Mouse (Mus musculus) hindbrain, embryonic 15.5 days (tissue): ENCODE measurements around the gene Prkrip1. TPM values are rescaled to one million over a fixed set of nuclear protein-coding genes. Genes with fewer than 3 reads are reported as not detected.

Experiments used
- ATAC-seq: fragments of 200-750 bp; cut with Nextera tagmentation; 2 replicates; pipeline ENCODE4 v1.8.0; 2017; ENCODE audit warnings: low read depth, moderate number of reproducible peaks, moderate TSS enrichment; ENCODE audit not compliant: low FRiP score
- H3K27ac ChIP-seq: fragments of 300-500 bp; sonication (generic); replicated peaks from 2 replicates; pipeline ENCODE4 v1.5.1; 2015; ENCODE audit warnings: mild to moderate bottlenecking, inconsistent platforms
- H3K27me3 ChIP-seq: fragments of 300-500 bp; sonication (generic); 2 replicates; pipeline ENCODE4 v1.6.1; 2015; ENCODE audit warnings: control low read depth, inconsistent platforms
- H3K36me3 ChIP-seq: fragments of 300-500 bp; sonication (generic); 2 replicates; pipeline ENCODE4 v1.6.1; 2015; ENCODE audit warnings: control low read depth, inconsistent platforms
- H3K4me1 ChIP-seq: fragments of 300-500 bp; sonication (generic); replicated peaks from 2 replicates; pipeline ENCODE4 v1.6.1; 2015; ENCODE audit warnings: control low read depth, inconsistent platforms
- H3K4me2 ChIP-seq: fragments of 300-500 bp; sonication (generic); 2 replicates; pipeline ENCODE4 v1.6.1; 2015; ENCODE audit warnings: moderate library complexity, mild to moderate bottlenecking, inconsistent platforms
- H3K4me3 ChIP-seq: fragments of 300-500 bp; sonication (generic); 2 replicates; pipeline ENCODE4 v1.5.1; 2015; ENCODE audit warnings: mild to moderate bottlenecking, inconsistent platforms
- H3K9ac ChIP-seq: fragments of 300-500 bp; sonication (generic); 2 replicates; pipeline ENCODE4 v1.6.1; 2015; ENCODE audit warnings: inconsistent platforms
- H3K9me3 ChIP-seq: fragments of 300-500 bp; sonication (generic); 2 replicates; pipeline ENCODE4 v1.6.1; 2016; ENCODE audit warnings: control low read depth, inconsistent platforms
- WGBS: fragments of 180-500 bp; shearing (Covaris S2); methylation state at CpG from one replicate; pipeline ENCODE4 v1.1.7; 2015; 5-methylcytosine and 5-hydroxymethylcytosine counted together
- polyA plus RNA-seq: library from polyadenylated mRNA; unstranded; fragments of >200 nt; fragmentation: Nextera tagmentation; extraction: Ambion mirVana; gene quantifications from 2 replicates; pipeline ENCODE4 v1.2.1, GENCODE M21; 2015

The Prkrip1 gene
- 60.6 and 61.2 TPM in 2 replicates for polyA plus RNA-seq

DNA sequence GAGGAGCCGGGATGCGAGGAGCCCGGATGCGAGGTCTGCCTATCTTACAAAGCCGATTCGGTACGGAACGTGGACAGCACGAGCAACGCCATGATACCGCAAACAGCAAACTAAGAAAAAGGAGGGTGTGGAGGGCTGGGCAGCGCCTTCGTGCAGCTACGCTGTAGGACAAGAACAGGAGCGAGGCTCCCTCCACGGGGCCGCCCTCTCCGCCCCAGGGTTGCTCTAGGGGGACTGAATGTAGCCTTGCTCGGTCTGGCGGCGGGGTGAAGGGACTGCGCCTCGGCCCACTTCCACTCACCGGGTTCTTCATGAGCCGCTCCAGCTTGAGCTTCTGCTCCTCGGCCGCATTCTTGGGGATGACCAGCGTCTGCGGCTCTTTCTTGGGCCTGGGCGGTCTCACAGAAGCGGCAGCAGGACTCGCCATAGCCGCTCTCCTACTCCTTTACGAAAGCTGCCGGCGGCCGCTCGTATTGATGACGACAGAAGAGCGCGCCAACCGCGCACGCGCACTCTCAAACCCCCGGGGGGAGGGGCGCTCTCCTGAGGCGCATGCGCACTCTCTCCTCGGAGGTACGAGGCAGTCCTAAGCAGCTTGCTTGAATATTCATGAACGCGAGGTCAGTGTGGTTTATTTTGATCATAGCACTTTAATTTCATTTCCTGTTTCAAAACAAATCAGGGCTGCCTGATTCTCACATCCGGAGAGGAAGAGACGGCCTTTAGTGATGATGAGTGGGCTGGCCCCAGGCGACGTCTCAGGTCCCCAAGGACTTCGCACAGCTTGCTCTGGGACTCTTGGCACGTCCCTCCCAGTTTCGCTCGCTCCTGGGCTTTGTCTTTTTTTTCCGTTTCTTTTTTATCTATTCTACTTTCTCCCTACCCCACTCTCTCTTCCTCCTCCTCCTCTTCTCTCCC lies at the start of gene Prkrip1:
Gene Prkrip1, minus strand, starts transcription at position 490 of the 918 bp plus-strand sequence.
- H3K27me3 ChIP-seq, result no peaks in the 10 kb centered on the region
- H3K27ac ChIP-seq, result peak within 1 kb of the TSS; percentile 86
- H3K4me1 ChIP-seq, result peaks cover 14% of the 10 kb centered on the region
- peak; percentile 90 for ATAC-seq
- H3K9ac ChIP-seq, result peak within 1 kb of the TSS; percentile 85
- peak within 1 kb of the TSS; percentile 81 for H3K4me2 ChIP-seq
- peak within 1 kb of the TSS; percentile 91 for H3K4me3 ChIP-seq
- WGBS, result under 1% methylated on average over 62 of the region's 62 CpGs
- H3K36me3 ChIP-seq, result peaks cover 32% of the 10 kb centered on the region
- no peaks in the 10 kb centered on the region for H3K9me3 ChIP-seq

- Histone ChIP-seq H3K27me3 (no peaks in the 10 kb centered on the region), H3K27ac (no peak overlapping the region), H3K9me3 (no peaks in the 10 kb centered on the region), H3K9ac (no peak overlapping the region), H3K4me3 (no peak overlapping the region), H3K4me2 (no peak overlapping the region), H3K4me1 (peaks cover 12% of the 10 kb centered on the region), H3K36me3 (no peaks in the 10 kb centered on the region)
- WGBS, result 67% methylated on average over 6 of the region's 6 CpGs
- ATAC-seq, result no peak
Measured at GRCm38 (mm10) chr5:136248441-136248840, 49.7 kb upstream of the Prkrip1 start.

DNA sequence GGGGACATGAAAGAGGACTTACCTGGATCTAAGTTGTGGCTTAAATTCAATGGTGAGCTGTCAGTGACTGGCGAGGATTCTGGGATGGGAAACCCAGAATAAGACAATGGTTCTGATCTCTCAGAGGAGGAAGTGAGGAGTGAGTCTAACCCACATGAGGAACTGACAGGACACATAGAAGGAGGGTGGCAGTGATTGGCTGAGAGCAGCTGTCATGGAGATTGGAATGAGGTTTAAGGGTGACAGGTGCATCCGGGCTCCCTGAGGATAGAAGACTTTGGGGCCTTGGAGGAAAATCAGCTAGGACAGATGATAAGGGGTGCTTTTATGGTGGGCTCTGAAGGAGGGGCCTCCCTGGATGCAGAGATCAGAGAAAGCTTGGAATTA lies 47.7 kb upstream of the Prkrip1 start, which contains the start of gene Sh2b2:
Gene Sh2b2, minus strand, starts transcription at position 105 of the 387 bp plus-strand sequence.
- no peak for ATAC-seq
- no peaks in the 10 kb centered on the region for H3K9me3 ChIP-seq

DNA sequence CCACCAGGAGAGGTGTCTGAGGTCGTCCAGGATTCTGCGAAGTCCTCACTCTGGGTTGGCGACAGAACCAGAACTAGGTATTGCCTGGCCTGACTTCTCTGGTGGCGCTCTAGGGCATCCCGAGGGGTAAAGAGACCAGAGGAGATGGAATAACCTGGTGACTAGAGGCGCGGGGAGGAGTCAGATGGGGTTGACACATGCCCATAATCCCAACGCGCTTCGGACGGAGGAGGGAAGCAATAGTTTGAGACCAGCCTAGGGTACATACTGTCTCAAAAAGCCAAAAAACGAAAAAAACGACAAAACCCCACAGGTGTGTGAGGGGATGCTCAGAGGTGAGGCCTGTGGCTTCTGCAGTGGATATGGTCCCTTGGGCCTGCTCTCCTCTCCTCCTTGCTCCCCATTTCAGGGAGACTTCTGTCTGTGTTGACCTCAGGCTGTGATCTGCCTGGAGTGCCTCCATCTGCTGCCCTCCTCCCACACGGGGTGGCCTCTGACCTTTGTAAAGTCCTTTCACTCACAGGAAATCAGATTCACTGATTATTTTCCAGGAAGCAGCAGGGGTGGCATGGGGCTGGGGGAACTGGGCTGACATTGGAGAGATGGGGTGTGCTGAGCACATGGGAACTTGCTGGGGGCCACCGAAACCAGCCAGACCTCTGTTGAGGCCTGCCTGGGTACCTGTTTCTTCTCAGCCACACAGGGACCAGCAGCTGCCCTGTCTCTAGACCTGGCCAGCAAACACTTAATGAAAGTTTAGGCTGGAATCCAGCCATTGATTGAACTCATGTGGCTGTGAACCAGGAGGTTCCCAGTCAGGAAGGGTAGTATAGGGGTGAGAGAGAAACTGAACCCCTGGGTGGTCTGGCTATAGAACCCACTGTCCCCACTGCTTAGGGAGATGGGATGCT lies 47.0 kb upstream of the Prkrip1 start:
- Histone ChIP-seq H3K9ac (peak overlapping the region; percentile 57), H3K27ac (peak overlapping the region; percentile 87), H3K4me2 (peak overlapping the region; percentile 82), H3K4me3 (peak overlapping the region; percentile 80), H3K4me1 (peaks cover 33% of the 10 kb centered on the region), H3K9me3 (no peaks in the 10 kb centered on the region), H3K27me3 (no peaks in the 10 kb centered on the region), H3K36me3 (no peaks in the 10 kb centered on the region)
- ATAC-seq, result no peak; the same call in none of the 2 replicates
- WGBS, result 12% methylated on average over 15 of the region's 15 CpGs

More for the DNA sequence above, 47.7 kb upstream of the Prkrip1 start, which contains the start of gene Sh2b2:
- H3K4me3 ChIP-seq, result peak within 1 kb of the TSS; percentile 80
- no peaks in the 10 kb centered on the region for H3K27me3 ChIP-seq
- peak within 1 kb of the TSS; percentile 82 for H3K4me2 ChIP-seq
- H3K4me1 ChIP-seq, result peaks cover 29% of the 10 kb centered on the region
- peak within 1 kb of the TSS; percentile 87 for H3K27ac ChIP-seq
- H3K36me3 ChIP-seq, result no peaks in the 10 kb centered on the region
- peak within 1 kb of the TSS; percentile 57 for H3K9ac ChIP-seq
- 84% methylated on average over 2 of the region's 2 CpGs for WGBS

GRCm38 (mm10) chr5:136244762-136245540 lies 46.2 kb upstream of the Prkrip1 start:
- H3K36me3 ChIP-seq, result no peaks in the 10 kb centered on the region
- peak overlapping the region; percentile 82 for H3K4me2 ChIP-seq
- no peaks in the 10 kb centered on the region for H3K9me3 ChIP-seq
- H3K4me3 ChIP-seq, result peak overlapping the region; percentile 80
- H3K27me3 ChIP-seq, result no peaks in the 10 kb centered on the region
- H3K27ac ChIP-seq, result peak overlapping the region; percentile 87
- under 1% methylated on average over 48 of the region's 57 CpGs for WGBS
- peak overlapping the region; percentile 90 for H3K9ac ChIP-seq
- peaks cover 33% of the 10 kb centered on the region for H3K4me1 ChIP-seq
- ATAC-seq, result peak; percentile 84

GRCm38 (mm10) chr5:136243851-136244761 lies 45.3 kb upstream of the Prkrip1 start:
- peaks cover 33% of the 10 kb centered on the region for H3K4me1 ChIP-seq
- no peaks in the 10 kb centered on the region for H3K27me3 ChIP-seq
- peak overlapping the region; percentile 82 for H3K4me2 ChIP-seq
- H3K27ac ChIP-seq, result peak overlapping the region; percentile 87
- no peaks in the 10 kb centered on the region for H3K36me3 ChIP-seq
- H3K9me3 ChIP-seq, result no peaks in the 10 kb centered on the region
- peak overlapping the region; percentile 90 for H3K9ac ChIP-seq
- peak; percentile 52 for ATAC-seq
- peak overlapping the region; percentile 80 for H3K4me3 ChIP-seq
- WGBS, result under 1% methylated on average over 58 of the region's 67 CpGs

DNA sequence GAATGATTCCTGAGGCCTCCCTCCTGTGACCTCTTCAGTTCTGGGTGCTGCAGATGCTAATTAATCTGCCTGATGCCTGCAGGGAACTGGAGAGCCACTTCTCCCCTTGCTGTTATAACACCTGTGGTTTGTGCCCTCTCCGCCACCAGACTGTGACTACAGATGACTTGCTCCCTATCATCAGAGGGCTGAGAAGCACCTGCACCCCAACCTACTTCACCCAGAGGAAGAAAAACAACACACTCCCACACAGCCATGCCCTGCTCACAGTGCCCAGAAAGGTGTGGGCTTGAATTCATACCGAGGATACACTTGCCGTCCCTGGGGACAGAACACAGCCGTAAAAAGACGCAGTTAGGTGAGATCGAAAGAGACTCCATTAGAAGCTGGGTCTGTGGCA lies 42.4 kb upstream of the Prkrip1 start:
- Histone ChIP-seq H3K36me3 (no peaks in the 10 kb centered on the region), H3K4me3 (no peak overlapping the region), H3K9me3 (no peaks in the 10 kb centered on the region), H3K27ac (no peak overlapping the region), H3K4me2 (no peak overlapping the region), H3K9ac (no peak overlapping the region), H3K4me1 (peaks cover 48% of the 10 kb centered on the region), H3K27me3 (no peaks in the 10 kb centered on the region)
- 69% methylated on average over 6 of the region's 6 CpGs for WGBS
- no peak for ATAC-seq

- no peak overlapping the region for H3K4me3 ChIP-seq
- H3K4me2 ChIP-seq, result no peak overlapping the region
- no peak for ATAC-seq
- 48% methylated on average over 1 of the region's 1 CpGs for WGBS
- H3K9me3 ChIP-seq, result no peaks in the 10 kb centered on the region
- no peaks in the 10 kb centered on the region for H3K36me3 ChIP-seq
- peaks cover 40% of the 10 kb centered on the region for H3K4me1 ChIP-seq
- no peak overlapping the region for H3K27ac ChIP-seq
- no peak overlapping the region for H3K9ac ChIP-seq
- no peaks in the 10 kb centered on the region for H3K27me3 ChIP-seq
Measured at GRCm38 (mm10) chr5:136240381-136240780, 41.6 kb upstream of the Prkrip1 start.

- H3K4me1 ChIP-seq, result peaks cover 40% of the 10 kb centered on the region
- no peak for ATAC-seq
- 3% methylated on average over 19 of the region's 19 CpGs for WGBS
- H3K4me3 ChIP-seq, result peak overlapping the region; percentile 31
- H3K27ac ChIP-seq, result no peak overlapping the region
- H3K27me3 ChIP-seq, result no peaks in the 10 kb centered on the region
- H3K9me3 ChIP-seq, result no peaks in the 10 kb centered on the region
- no peaks in the 10 kb centered on the region for H3K36me3 ChIP-seq
- peak overlapping the region; percentile 23 for H3K9ac ChIP-seq
- H3K4me2 ChIP-seq, result peak overlapping the region; percentile 62
Measured at GRCm38 (mm10) chr5:136237607-136238006, 38.8 kb upstream of the Prkrip1 start.

- Histone ChIP-seq H3K27me3 (no peaks in the 10 kb centered on the region), H3K27ac (no peak overlapping the region), H3K9me3 (no peaks in the 10 kb centered on the region), H3K4me3 (no peak overlapping the region), H3K4me1 (peaks cover 30% of the 10 kb centered on the region), H3K9ac (no peak overlapping the region), H3K4me2 (no peak overlapping the region), H3K36me3 (0 out of 2 replicates have a peak, but pooled peaks cover 5% of the 10 kb centered on the region)
- no peak for ATAC-seq
- 70% methylated on average over 5 of the region's 5 CpGs for whole genome bisulfite sequencing
Measured at GRCm38 (mm10) chr5:136236611-136237010, 37.8 kb upstream of the Prkrip1 start.
